Mouse (Mus musculus) intestine, postnatal 0 days (tissue): ENCODE results near the gene Cox20. TPM values are rescaled to one million over a fixed set of nuclear protein-coding genes. Genes with fewer than 3 reads are reported as not detected.
A peak's percentile ranks its signal among the peaks of the same experiment; 100 is the strongest.

Experiments
- ATAC-seq: fragments of 200-750 bp; cut with Nextera tagmentation; 2 replicates; pipeline ENCODE4 v1.8.0; 2017; ENCODE audit warnings: mild to moderate bottlenecking, moderate TSS enrichment, moderate library complexity
- H3K27ac ChIP-seq: fragments of 300-500 bp; sonication (generic); 2 replicates; pipeline ENCODE4 v1.5.1; 2014; ENCODE audit warnings: mild to moderate bottlenecking, low read depth, low read length, moderate library complexity
- H3K27me3 ChIP-seq: fragments of 300-500 bp; sonication (generic); replicated peaks from 2 replicates; pipeline ENCODE4 v1.6.1; 2014; ENCODE audit warnings: low read length, mixed read lengths; ENCODE audit not compliant: control insufficient read depth, insufficient read depth
- H3K36me3 ChIP-seq: fragments of 300-500 bp; sonication (generic); 2 replicates; pipeline ENCODE4 v1.6.1; 2014; ENCODE audit warnings: mild to moderate bottlenecking, moderate library complexity; ENCODE audit not compliant: control insufficient read depth, insufficient read depth
- H3K4me1 ChIP-seq: fragments of 300-500 bp; sonication (generic); replicated peaks from 2 replicates; pipeline ENCODE4 v1.6.1; 2014; ENCODE audit warnings: antibody characterized with exemption, low read length, mixed read lengths; ENCODE audit not compliant: control insufficient read depth, insufficient read depth
- H3K4me2 ChIP-seq: fragments of 300-500 bp; sonication (generic); replicated peaks from 2 replicates; pipeline ENCODE4 v1.6.1; 2014; ENCODE audit warnings: low read depth, mild to moderate bottlenecking, moderate library complexity
- H3K4me3 ChIP-seq: fragments of 300-500 bp; sonication (generic); 2 replicates; pipeline ENCODE4 v1.5.1; 2014; ENCODE audit warnings: low read depth, low read length
- H3K9ac ChIP-seq: fragments of 300-500 bp; sonication (generic); 2 replicates; pipeline ENCODE4 v1.6.1; 2014; ENCODE audit warnings: mild to moderate bottlenecking, low read depth, low read length
- H3K9me3 ChIP-seq: fragments of 300-500 bp; sonication (generic); 2 replicates; pipeline ENCODE4 v1.6.1; 2016; ENCODE audit warnings: mixed run types; ENCODE audit not compliant: control insufficient read depth
- CTCF ChIP-seq: sonication (generic); IDR thresholded peaks from 2 replicates; pipeline ENCODE4 v1.5.1; 2016; ENCODE audit warnings: low read depth, mild to moderate bottlenecking, control low read depth, antibody characterized with exemption, moderate library complexity
- WGBS: fragments of 180-500 bp; shearing (Covaris S2); extraction: QIAGEN DNeasy Blood & Tissue Kit; methylation state at CpG from one replicate; pipeline ENCODE4 v1.1.7; 2014; 5-methylcytosine and 5-hydroxymethylcytosine counted together
- microRNA-seq: library from miRNA; unstranded; fragments of <30 nt; microRNA quantifications from one replicate; pipeline ENCODE4, GENCODE M21; 2016
- polyA plus RNA-seq: library from polyadenylated mRNA; unstranded; fragments of >200 nt; fragmentation: Nextera tagmentation; extraction: Ambion mirVana; gene quantifications from 2 replicates; pipeline ENCODE4 v1.2.1, GENCODE M21; 2015

Cox20 gene
- polyA plus RNA-seq, 1 experiment from 2014 or later, result 148 TPM

DNA sequence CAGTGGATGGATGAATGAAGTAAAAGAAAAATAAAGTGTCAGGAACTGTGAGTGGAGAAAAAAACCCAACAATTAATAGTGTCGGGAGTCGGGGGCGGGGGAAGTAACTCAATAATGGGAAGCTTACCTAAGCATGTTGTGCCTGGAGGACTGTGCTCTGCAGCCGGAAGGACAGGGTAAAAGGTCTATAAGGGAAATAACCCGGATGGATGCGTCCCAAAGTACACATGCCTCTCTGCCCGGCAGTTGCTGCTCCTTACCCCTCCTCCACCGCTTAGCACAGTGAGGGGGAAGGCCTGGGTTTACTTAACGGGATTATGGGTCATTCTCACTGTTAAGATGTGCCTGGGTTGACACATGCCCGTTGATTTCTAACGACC, 50.3 kb downstream of the Cox20 start:
- no peaks in the 10 kb centered on the region for H3K36me3 ChIP-seq
- peak overlapping the region; percentile 64 for H3K4me2 ChIP-seq
- no peak for TF ChIP-seq CTCF
- peaks cover 4% of the 10 kb centered on the region; the same call in 1 of the 2 replicates for H3K4me1 ChIP-seq
- H3K4me3 ChIP-seq, result peak overlapping the region; percentile 46
- ATAC-seq, result peak; percentile 86
- WGBS, result under 1% methylated on average over 11 of the region's 11 CpGs
- H3K27ac ChIP-seq, result peak overlapping the region; percentile 86
- no peaks in the 10 kb centered on the region for H3K27me3 ChIP-seq
- no peaks in the 10 kb centered on the region for H3K9me3 ChIP-seq
- peak overlapping the region; percentile 17; the same call in 1 of the 2 replicates for H3K9ac ChIP-seq

Small RNA genes within 50 kb of the gene (microRNA-seq; reads per million reads assigned to microRNA genes)
- not detected for gene Gm27458

Other genes starting within 250 kb of the Cox20 start
- 26.9 and 29.9 TPM in 2 replicates for gene Desi2, start 131.7 kb upstream of the Cox20 start, polyA plus RNA-seq
- gene Hnrnpu, start 18.7 kb downstream of the Cox20 start, polyA plus RNA-seq, result 131 TPM in 2 replicates
- 7.9 and 8.1 TPM in 2 replicates for gene Efcab2, start 87.0 kb downstream of the Cox20 start, polyA plus RNA-seq
- 0.54 and 0.57 TPM in 2 replicates for gene Kif26b, start 210.0 kb downstream of the Cox20 start, polyA plus RNA-seq